Mouse (Mus musculus) lung, postnatal 4 days (tissue): ENCODE measurements around the gene Zfp46.
A peak's percentile ranks its signal among the peaks of the same experiment; 100 is the strongest.

Source experiments
- DNase-seq, 2 experiments: peaks; one replicate each; pipeline ENCODE4 v3.0.0; 2021

The Zfp46 gene

DNA sequence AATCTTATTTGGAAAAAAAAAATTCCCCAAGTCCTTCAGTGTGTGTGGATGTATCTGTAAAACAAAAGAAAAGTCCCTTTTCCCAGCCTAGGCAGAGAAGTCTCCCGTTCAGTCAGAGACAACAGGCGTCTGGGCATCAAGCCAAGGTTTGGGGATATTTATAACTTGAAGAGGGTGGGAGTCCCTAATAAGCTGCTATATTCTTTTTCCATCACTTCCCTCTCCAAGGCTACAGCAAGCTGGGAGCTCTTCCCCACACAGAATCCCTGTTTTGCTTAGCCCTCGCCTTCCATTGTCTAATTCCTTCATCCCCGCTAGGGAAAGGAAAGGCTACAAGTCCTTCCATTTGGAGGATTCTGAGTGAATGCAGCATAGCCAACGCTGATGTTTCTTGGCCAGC lies at the start of gene Zfp46:
Gene Zfp46, plus strand, starts transcription at position 229 of the 400 bp plus-strand sequence.
- DNase-seq = peak; percentile 84 to 87

DNA sequence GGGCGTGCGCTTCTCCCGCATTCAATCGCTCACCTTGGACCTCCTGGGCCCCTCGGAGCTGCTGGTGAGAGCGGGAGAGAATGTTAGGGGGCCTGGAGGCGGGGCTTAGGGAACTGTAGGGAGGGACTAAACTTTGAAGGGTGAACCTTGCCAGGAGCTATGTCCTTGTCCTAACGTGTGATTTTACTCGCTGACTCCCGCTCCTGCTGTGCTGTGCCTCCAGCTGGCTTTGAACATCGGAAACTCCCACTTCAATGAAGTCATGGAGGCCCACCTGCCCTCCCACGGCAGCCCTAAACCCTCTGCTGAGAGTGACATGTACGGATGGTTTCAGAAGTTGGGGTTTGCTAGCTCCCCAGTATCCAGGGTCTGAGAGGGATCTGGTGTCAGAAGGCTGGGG lies 45.8 kb upstream of the Zfp46 start:
- no peak for DNase-seq

DNA sequence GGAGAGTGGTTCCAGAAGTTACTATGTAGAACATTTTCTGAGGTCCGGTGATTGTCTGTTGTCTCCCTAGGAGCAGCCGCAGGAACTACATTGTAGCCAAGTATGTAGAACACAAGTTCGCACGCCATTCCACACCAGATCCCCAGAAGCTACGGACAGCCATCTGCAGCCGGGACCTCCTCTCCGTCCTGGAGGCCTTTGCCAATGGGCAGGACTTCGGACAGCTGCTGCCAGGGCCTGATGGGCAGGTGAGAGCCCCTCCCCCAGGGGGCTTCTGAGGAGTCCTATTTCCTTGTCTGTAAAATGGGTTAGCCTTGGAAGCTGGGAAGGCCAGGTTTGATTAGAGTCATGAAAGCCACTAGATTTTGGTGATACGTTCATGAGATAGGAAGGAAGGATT lies 45.4 kb upstream of the Zfp46 start:
- DNase-seq = no peak

DNA sequence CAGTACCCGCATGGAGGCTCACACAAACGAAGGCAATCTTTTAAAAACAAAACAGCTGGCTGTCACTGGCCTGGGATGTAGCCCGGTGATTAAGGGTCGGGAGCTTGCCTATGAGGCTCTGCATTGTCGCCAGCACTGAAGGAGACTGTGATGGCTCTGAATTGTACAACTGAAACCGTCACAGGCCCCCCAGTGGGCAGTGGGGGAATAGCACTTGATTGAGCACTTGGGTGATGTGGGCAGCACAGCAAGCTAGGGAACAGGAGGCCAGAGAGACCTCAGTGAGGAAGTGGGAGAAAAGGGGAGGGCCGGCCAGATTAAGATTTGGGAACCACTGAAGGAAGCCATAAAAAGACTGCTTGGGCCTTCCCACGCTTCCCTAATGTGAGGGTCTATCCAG lies 44.9 kb upstream of the Zfp46 start:
- peak; percentile 82 to 88 for DNase-seq

DNA sequence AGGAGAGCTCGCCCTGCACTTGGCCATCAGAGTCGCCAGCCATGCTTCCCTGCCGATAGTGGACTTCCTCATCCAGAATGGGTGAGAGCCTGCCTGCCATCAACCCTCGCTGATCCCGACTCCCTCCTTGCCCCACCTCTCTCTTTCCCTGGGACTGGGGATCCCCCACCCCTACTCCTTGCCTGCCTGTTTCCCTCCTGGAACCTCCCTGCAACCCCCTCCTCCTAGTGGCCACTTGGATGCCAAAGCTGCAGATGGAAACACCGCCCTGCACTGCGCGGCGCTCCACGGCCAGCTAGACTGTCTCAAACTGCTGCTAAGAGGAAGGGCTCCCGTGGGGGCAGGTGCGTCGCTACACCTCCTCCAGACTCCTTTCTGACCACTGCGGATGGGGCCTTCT lies 44.4 kb upstream of the Zfp46 start:
- no peak for DNase-seq

DNA sequence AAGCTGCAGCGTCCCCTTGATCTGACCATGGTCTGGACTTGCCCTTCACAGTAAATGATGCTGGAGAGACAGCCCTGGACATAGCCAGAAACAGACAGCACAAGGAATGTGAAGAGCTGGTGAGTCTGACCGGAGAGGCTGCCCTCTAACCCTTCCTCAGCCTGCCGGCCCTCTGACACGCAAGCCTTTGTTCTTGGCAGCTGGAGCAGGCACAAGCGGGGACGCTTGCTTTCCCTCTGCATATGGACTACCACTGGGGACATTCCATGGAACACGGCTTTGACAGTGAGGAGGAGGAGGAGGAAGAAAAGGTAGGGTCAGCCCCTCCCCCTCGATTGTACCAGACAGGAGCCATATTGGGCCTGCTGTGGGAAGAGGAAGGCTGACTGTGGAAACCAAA lies 43.5 kb upstream of the Zfp46 start:
- DNase-seq = no peak

DNA sequence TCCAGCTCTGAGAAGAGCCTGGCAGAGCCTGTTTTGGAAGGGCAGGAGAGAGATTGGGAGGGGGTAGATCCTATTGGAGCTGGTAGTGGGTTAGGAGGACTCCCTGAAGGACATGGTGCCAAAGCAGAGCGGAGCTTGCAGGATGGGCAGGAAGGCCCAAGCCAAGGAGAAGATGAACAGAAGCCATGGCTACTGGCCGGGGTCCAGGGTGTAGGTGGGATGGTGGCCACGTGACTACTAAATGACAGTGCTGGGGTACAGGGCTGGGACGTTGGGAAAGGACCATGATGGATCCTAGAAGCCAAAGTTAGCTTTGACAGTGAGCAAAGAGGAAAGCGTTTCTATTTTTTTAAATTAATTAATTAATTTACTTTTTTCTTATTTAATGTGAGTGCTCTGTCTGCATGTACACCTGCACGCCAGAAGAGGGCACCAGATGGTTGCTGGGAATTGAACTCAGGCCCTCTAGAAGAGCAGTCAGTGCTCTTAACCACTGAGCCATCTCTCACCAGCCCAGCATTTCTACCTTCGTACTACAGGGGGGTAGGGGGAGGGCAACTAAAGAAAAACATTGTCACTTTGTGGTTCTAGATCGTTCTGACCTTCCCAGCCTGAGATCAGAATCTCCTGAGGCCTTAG lies 42.3 kb upstream of the Zfp46 start:
- peak in 1 of 2 experiments; percentile 55 for DNase-seq

DNA sequence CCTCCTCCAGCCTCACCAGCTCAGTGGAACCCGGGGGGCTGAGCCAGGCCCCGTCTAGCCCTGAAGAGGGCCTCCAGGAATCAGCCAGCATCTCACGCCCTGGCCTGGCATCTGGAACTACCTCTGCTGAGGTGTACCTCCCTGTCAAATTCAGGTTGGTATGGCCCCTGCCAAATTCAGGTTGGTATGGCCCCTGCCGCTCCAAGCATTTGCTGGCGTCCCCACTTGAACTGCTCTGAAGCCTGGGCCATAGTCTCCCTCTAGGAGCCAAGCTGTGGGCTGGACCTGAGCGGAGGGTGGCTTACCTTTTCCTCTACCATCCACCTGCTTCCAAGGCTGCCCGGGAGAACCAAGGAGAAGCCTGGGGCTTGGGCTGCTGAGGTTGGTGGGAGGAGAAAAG lies 41.8 kb upstream of the Zfp46 start:
- DNase-seq = no peak

DNA sequence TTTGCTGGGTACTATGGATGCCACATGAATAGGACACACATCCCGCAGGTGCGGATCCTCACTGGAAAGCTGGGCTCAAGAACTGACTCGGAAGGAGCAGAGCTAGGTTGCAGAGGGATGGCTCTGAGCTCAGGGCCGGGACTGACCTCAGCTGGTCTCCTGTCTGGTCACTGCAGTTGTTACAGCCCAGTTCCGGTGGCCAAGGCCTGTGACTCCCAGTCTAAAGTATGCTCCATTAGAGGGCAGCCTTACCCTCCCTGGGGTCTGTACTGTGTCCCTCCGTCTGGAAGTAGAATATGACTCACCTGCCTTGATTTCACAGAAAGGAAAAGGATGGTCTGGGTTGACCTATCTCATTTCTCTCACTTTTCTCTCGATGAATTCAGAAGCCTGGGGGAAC lies 40.3 kb upstream of the Zfp46 start:
- no peak for DNase-seq

DNA sequence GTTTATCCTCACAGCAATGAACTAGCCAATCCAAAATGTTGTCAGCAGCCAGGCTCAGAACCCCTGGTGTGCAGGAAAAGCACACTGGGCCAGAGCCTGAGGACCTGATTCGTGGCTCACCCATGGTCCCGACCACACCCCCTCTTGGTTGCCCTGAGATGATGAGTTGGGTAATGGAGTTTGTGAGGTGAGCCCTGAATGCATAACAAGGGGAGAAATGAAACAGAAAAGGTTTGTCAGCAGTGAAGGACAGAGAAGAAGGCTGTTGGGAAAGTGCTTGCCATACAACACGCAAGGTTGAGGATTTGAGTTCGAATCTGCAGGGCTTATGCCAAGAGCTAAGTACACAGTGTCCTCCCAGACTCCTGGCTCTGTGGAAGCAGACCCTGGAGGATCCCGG lies 38.8 kb upstream of the Zfp46 start:
- no peak for DNase-seq

DNA sequence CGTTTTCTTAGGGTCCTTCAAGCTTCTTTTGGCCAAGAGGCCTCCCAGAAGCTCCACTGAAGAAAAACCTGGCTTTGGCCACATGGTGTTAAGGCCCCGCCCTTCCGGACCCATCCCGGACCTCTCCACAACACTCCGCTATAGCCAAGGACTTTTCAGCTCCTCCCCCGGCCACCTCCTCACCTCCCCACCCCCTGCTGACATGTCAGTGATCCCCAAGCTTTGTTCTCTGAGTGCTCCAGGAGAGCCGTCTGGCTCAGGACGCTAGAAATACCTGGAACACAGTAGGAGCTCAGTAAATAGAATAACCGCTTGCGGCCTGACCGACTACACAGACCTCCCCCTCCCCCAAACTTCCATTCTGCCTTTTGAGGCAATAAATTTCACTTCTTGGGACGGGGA lies 37.9 kb upstream of the Zfp46 start:
- DNase-seq = peak in 1 of 2 experiments; percentile 39

DNA sequence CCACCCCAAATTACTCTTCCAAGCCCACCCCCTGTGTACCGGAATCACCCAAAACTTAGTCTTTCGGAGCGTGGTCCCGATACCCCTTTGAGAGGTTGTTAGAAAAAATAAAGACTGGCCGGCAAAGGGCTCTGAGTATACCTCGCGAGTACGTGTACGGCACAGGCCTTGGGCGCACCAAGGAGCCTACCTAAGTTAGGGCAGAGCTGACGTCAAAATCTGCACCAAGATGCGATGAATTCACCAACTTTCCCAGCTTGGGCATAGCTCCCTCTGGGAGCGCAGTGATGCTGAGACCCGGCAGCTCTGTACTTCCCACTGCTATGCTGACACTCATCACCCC lies 37.1 kb upstream of the Zfp46 start:
- DNase-seq = no peak

DNA sequence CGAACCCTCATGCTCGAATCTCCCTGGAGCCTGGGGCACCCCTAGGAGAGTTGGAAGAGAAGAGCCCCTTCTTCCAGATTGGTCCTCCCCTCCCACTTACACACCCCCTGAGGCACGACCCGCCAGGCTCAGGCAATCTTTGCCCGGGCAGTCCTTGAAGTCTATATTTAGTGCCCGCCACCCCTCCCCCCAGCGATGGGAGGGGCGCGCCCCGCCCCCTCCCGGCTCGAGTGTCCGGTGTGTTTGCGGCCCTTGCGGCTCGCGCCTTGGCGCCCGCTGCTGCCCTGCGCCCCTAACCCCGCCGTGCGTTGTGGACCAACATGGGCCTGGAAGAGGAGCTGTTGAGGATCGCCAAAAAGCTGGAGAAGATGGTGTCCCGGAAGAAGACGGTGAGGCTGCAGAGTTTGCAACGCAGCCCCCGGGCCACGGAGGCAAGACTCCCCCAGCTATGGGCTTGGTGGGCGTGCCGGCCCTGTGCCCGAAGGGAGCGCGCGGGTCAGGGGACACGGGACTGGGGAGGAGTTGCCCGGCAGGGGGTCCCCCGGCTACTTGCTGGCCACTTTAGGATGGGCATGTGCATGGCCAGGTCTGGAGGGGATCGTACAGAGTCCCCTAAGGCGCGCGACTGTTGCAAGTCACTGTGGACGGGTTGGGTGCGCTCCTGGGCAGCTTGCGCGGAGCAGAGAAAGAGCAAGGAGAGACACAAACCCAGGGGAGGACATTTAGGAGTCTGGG lies 36.6 kb upstream of the Zfp46 start, which contains the start of gene Tcea3:
Gene Tcea3, plus strand, starts transcription at position 1 of the 735 bp plus-strand sequence.
- DNase-seq = peak; percentile 63 to 74

DNA sequence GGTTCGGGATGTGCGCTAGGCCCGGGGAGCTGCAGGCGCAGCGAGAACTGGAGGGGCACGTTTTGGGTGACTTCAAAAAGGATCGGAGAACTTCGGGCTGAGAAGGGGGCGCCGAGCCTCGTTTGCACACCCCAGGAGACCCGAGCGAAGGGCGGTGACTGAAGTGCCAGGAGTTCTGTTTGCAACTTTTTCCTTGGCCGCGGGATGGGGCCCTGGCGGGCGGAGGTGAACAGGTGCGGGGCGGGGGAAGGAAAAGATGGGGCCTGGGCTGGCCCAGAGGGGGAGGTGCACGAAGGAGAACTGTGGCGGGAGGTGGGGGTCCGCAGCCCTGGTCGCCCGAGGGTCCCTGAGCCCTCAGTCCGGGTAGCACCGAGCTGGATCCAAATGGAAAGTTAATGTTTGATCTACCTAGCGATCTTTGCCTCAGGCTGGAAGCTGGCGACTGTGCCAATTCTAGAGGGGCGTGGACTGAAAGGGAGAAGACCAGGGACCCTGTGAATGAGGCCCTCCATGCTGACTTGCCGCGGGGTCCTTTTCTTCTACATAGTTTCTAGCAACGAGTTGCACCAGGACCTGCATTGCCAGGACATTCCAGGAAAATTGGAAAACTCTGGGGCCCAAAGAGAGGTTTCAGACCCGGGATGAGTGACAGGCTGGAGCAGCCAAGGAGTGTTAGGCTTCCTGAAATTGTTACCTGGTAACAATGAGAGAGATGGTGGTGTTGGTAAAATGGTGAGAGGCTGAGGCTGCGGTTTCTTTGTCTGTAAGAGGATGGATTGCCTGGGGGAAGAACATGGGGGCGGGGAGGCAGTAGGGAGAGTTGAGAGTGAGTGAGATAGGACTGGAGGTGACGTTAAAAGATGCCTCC lies 35.8 kb upstream of the Zfp46 start:
- peak in 1 of 2 experiments; percentile 25 for DNase-seq

DNA sequence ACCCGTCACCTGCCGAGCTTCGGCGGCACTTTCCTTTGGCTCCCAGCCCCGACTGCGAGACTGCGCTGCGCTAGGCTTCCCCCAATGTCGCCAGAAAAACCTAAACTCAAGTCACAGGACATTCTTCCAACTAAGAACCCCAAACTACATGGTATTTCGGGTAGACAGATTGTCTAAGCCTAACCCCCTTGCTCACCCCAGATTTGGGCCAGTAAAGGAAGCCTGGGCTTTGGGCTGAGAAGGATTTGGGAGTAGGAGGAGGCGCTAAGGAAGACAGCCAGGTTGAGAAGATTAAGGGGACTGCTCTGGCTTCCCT lies 35.2 kb upstream of the Zfp46 start:
- DNase-seq = no peak

DNA sequence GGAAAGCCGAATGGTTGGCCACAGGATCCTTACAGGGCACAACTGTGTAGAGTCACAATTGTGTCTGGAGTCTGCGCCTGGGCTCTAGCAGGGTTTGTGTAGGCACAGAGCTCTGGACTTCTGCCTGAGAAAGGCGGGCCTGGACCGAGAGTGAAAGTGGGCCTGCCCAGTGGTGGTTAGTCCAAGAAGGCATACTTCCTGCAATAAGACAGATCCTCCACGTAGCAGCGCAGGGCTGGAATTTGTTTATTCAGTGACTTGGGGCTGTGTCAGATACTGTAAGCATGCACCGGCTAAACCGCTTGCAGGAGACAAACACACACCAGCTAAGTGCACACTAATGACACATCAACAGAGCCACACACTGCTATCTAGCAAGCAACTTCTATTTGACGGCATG lies 34.7 kb upstream of the Zfp46 start:
- DNase-seq = peak; percentile 80 to 88

DNA sequence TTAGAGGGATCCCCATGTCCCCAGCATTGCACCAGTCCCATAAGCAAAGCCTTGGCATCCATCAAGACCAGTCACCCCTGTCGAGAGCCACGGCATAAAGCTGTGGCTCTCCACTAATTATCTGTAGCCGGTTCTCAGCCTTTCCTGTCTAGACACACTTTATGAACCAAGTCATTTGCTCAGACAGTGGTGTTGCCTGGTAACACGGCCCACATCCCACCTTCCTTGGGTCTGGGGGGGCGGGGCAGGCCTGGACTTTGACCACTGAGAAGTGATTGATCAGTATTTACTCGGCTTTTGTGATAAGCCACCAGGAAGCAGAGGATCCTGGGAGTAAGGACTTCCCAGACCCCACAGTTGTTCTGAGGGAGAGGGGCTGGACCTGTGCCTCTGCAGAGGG lies 28.6 kb upstream of the Zfp46 start:
- no peak for DNase-seq

DNA sequence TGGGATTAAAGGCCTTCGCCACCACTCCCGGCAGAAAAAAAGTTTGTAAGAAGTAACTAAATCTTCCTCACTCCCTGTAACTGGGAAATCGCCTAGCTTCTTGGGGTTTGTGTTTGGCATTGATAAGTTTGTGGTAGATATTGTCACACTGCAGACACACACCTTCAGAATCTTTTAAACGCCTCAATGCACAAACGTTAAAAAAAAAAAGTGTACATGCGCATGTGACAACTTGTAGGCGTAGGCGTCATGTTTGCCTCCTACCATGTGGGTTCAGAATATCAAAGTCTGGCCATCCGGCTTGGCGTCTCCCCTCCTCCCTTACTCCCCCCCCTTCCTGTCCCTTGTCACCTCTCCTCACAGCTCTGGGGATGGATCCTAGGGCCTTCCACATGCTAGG lies 27.8 kb upstream of the Zfp46 start:
- no peak for DNase-seq

DNA sequence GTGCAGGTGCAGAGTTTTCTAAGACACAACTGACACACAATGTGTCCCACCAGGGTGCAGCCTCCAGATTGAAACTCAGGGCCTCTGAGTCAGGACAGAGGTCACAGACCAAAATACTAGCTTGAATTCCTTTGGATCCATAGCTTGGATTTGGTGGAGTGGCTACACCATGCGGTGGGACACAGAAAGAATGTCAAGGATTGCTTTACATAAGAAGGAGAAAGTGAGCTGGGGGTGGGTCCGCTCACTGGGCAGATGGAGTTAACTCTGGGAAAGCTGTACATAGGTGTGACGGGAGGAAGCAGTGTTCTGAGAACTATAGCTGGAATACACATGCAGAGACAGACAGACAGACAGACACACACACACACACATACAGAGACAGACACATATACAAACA lies 24.6 kb upstream of the Zfp46 start:
- DNase-seq = no peak

DNA sequence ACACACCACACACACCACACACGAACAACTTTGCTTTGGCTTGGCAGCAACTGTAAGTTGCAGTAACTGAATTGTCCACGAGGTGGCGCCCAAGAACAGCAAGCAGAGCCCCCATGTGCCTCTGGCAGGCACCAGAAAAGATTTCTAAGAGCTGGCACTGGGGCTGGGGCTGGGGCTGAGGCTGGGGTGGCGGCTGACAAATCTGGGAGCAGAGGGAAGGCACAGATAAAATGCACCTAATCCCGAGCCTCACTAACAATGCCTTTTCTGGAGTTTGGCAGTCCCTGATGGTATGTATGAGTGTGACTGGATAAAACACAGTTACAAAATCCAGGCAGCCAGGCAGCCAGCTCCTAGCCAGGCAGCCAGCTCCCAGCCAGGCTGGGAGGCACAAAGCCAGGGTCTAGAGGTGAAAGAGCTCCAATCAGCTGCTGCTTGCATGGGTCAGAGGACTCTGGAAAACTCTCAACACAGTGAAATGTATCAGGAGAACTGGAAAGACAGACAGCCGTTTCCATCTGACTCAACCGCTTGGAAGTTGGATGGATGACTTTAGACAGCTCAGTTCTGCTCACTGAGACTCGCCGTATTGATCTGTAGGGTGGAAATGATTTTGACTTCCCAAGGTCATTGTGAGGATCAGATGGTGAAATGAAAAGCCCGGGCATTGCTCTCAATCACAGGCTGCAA lies 23.8 kb upstream of the Zfp46 start:
- DNase-seq = peak; percentile 87 to 90

DNA sequence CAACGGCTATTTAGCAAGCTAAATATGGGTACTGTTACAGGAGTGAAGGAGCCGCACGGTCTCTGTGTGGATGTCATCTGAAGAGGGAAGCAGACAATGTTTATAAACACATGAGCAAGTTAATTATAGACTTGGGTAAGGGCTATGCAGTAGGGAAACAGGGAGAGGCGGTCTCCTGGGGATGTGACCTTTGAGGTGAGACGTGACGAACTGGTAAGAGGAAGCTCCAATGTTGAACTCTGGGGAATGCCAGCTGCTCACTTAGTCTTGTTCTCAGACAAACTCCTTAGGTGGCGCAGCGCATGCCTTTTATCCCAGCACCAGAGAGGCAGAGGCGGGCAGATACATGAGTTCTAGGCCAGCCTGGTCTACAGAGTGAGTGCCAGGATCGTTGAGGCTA lies 22.6 kb upstream of the Zfp46 start:
- no peak for DNase-seq

DNA sequence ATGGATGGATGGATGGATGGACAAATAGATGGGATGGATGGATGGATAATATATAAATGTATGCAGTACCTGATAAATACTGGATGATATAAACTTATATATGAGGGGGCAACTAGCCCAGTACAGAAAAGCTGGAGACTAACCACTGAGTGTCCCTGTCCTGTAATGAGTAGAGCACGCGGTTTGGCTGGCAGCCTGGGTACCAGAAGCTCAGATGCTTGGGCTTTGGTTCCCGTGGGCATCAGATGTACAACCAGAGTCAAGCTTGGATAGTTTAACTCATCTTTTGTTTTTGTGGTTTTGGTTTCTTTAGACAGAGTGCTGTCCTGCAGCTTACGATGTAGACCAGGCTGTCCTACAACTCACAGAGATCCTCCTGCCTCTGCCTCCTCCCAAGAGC lies 20.9 kb upstream of the Zfp46 start:
- no peak for DNase-seq

DNA sequence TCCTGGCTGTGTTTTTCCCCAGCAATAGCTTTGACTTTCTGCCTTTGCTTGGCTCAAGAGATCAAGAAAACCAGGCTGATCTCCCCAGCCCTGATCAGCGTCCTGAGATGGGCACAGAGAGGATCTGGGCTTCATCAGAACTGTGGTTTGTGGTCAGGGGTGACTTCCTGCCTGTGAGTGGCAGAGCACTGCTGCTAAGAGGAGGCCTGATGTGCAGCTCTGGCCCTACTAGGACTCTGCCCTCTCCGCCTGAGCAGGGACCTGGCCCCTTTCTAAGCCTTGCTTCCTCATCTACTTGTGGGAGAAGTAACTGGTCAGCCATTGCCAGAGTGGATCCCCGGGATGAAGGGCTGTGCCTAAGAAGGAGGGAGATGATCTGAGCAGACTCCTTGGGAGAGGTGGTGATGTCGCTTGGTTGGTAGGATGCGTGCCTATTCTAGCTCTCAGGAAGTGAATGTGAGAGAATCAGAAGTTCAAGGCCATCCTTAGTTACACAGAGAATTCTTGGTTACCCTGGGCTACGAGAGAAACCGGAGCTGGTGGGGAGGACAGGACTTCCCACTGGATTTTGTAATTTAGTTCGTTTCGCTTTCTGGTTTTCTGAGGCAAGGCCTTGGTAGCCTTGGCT lies 17.7 kb upstream of the Zfp46 start:
- DNase-seq = peak; percentile 32 to 42
